Mouse (Mus musculus) cerebellum, adult 2 months (tissue): ENCODE data around the gene Ndufa3.

ENCODE experiments used
- CTCF ChIP-seq: fragments of 200-500 bp; IDR thresholded peaks from 2 replicates; pipeline ENCODE4 v1.5.1; 2011; ENCODE audit warnings: low read depth, mild to moderate bottlenecking, control low read depth, low read length, moderate library complexity, borderline replicate concordance; ENCODE audit not compliant: insufficient read depth
- POLR2A ChIP-seq: fragments of 200-500 bp; IDR thresholded peaks from 2 replicates; pipeline ENCODE4 v1.6.1; 2011; ENCODE audit warnings: low read length, control low read depth, borderline replicate concordance; ENCODE audit not compliant: insufficient read depth

- TF ChIP-seq POLR2A: no peak
- no peak for TF ChIP-seq CTCF
These were observed 40.6 kb upstream of the Ndufa3 start for GRCm38 (mm10) chr7:3576354-3577124.
